Mouse (Mus musculus): Measurements from ENCODE around the gene Rtn4rl1. TPM values are rescaled to one million over a fixed set of nuclear protein-coding genes. Genes with fewer than 3 reads are reported as not detected.

The Rtn4rl1 gene
- polyA plus RNA-seq (2014; fragmentation: Illumina TruSeq; extraction: RNeasy Lipid Tissue Mini Kit (QIAGEN cat#74804); ENCODE audit: low read depth, low replicate concordance), result 1.6 TPM

DNA sequence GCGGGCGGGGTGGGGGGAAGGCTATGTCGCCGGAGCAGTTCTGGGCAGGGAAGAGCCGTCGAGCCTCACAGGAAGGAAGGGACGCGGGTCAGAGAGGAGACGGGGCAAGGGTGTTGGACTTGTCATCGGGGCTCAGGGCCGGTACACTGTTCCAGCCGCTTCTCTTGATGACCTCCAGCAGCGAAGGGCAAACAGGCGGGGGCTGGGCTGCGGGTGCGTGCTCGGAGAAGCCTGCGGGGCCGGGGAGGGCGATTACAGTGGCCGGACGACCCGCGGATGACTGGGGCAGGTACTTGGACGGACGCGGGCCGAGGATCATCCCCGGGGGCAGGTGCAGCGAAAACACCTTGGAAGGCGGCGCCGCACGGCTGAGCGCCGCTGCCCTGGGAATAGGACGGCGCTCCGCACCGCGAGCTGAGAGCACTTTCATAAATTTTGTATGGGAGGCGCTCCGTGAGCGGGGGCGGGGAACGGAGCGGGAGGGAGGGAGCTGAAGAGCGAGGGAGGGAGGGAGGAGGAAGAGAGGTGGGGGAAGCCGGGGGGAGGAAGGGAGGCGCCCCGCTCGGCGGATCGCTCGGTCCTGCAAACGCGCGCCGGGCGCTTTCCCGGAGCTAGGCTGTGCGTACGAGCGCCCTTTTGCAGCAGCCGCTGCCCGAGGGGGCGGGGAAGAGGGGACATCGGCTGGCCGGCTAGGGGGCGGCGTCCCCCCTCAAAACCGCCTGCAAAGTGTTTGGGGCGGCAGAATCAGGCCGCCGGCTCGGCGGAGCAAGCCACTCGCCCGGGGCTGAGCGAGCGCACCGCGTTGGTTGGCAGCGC lies at the start of gene Rtn4rl1:
Rtn4rl1 (plus strand) TSS at position 528 of the 816 bp plus-strand sequence.

DNA sequence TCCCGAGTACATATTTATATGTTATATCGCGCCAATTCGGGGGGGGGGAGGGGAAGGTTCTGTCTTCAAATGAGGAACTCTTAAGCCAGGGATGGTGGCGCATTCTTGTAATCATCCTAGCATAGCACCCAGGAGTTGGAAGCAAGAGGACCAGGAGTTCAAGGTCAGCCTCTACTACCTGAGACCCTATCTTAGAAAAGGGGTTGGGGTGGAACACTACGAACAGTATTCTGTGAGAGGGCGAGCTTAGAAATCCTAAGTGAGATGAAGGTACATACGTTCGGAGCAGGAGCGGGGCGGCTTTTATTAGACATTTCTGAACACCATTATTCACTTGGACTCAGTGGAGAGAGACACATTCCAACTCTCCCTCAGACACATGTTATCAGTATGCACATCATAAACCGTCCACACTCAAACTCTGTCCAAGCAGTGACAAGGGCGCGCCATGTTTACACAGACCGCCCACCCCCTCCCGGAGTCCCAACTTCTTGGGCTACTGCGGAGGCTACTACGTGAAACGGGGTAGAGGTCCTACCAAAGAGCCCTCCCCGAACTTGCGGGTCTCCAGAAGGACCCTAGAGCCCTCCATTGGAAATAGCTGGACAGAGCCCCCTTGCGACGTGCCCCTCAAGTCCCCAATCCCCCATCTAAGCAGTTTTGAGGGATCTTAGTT lies 24.0 kb upstream of the Rtn4rl1 start, which contains the start of gene Hic1:
Hic1 (minus strand) TSS at position 115 of the 676 bp plus-strand sequence.

DNA sequence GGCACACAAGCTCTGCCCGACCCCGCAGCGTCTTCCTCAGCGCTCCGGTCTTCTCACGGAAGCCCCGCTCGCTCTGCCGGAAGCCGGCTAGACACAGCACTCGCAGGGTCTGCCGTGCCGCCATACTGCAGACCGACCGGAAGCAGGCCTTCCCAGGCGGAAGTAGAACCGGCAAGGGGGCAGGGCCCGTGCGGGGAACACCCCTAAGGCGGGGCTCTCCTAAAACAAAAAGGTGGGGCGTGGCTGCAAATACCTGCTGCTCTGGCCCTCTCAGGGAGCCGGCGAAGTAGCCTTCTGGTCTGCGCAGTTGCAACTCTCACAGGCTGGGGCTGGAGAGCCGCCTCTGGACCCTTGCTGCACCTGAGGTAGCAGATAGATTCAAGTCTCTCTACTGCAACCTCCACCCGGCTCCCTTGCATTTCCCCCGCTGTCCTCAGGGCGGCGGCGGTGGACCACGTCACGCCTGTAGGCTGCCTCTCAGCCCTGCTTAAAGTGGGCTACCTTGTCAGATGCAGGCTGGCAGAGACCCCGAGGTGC lies 14.8 kb upstream of the Rtn4rl1 start, which contains the start of gene Ovca2:
Ovca2 (minus strand) TSS at position 164 of the 537 bp plus-strand sequence.

DNA sequence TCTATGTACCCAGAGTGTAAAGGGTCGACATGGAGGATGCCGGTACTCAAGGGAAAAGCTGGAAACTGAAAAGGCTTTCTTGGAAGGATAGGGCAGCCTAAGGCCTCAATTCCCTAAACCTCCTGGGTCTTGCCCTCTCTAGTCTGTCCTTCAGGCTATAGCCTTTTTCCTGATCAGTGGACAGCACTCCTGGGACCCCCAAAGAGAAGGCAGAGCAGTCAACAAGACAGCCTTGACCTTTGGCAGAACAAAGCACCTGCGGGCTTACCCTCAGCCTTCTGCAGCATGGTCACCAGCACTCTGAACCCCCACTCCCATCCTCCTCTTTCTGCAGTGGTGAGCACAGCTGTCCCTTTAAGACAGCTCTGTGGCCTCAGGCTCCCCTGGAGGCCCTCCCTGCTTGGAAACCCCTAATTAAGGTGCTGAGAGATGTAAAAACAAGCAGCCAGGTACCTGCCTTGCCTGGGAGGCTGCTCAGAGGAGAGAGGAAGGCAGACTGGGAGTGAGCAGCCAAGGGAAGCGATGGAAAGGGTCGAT lies 2.6 kb upstream of the Rtn4rl1 start, which contains the start of gene Dph1:
Dph1 (minus strand) TSS at position 337 of the 537 bp plus-strand sequence.

Other genes starting within 250 kb of the Rtn4rl1 start
- gene Hic1, start 24.3 kb upstream of the Rtn4rl1 start, polyA plus RNA-seq (2014; fragmentation: Illumina TruSeq; extraction: RNeasy Lipid Tissue Mini Kit (QIAGEN cat#74804); ENCODE audit: low read depth, low replicate concordance), result 0.28 TPM
- gene Ovca2, start 14.9 kb upstream of the Rtn4rl1 start, polyA plus RNA-seq (2014; fragmentation: Illumina TruSeq; extraction: RNeasy Lipid Tissue Mini Kit (QIAGEN cat#74804); ENCODE audit: low read depth, low replicate concordance), result 17.1 TPM
- gene Dph1, start 2.5 kb upstream of the Rtn4rl1 start, polyA plus RNA-seq (2014; fragmentation: Illumina TruSeq; extraction: RNeasy Lipid Tissue Mini Kit (QIAGEN cat#74804); ENCODE audit: low read depth, low replicate concordance), result 1.3 TPM
- 25.2 TPM for gene Rpa1, start 154.5 kb downstream of the Rtn4rl1 start, polyA plus RNA-seq (2014; fragmentation: Illumina TruSeq; extraction: RNeasy Lipid Tissue Mini Kit (QIAGEN cat#74804); ENCODE audit: low read depth, low replicate concordance)
- gene Smyd4, start 154.7 kb downstream of the Rtn4rl1 start, polyA plus RNA-seq (2014; fragmentation: Illumina TruSeq; extraction: RNeasy Lipid Tissue Mini Kit (QIAGEN cat#74804); ENCODE audit: low read depth, low replicate concordance), result 2.5 TPM
- 1.6 TPM for gene Serpinf1, start 228.9 kb downstream of the Rtn4rl1 start, polyA plus RNA-seq (2014; fragmentation: Illumina TruSeq; extraction: RNeasy Lipid Tissue Mini Kit (QIAGEN cat#74804); ENCODE audit: low read depth, low replicate concordance)
- gene Serpinf2, start 245.8 kb downstream of the Rtn4rl1 start, polyA plus RNA-seq (2014; fragmentation: Illumina TruSeq; extraction: RNeasy Lipid Tissue Mini Kit (QIAGEN cat#74804); ENCODE audit: low read depth, low replicate concordance), result not detected

Data from sigmoid colon, adult 10 weeks (tissue).